Mouse (Mus musculus) neural tube, embryonic 11.5 days (tissue): Measurements from ENCODE around the gene Etv5. TPM values are rescaled to one million over a fixed set of nuclear protein-coding genes. Genes with fewer than 3 reads are reported as not detected.
"Not testable (repeated sequence)": the region's sequence is repeated elsewhere in the genome, so short reads cannot be mapped to it uniquely, and the experiment has no call there.

Experiments
- ATAC-seq: fragments of 200-750 bp; cut with Nextera tagmentation; 2 replicates; pipeline ENCODE4 v1.8.0; 2017; ENCODE audit warnings: moderate number of reproducible peaks, mild to moderate bottlenecking, moderate TSS enrichment, moderate library complexity; ENCODE audit not compliant: insufficient read depth, low FRiP score, low TSS enrichment
- DNase-seq: peaks from one replicate; pipeline ENCODE4 v3.0.0-alpha.2; 2015; ENCODE audit warnings: low spot score
- H3K27ac ChIP-seq: fragments of 300-500 bp; sonication (generic); 2 replicates; pipeline ENCODE4 v1.5.1; 2014; ENCODE audit warnings: low read depth, mild to moderate bottlenecking, low read length
- H3K27me3 ChIP-seq: fragments of 300-500 bp; sonication (generic); 2 replicates; pipeline ENCODE4 v1.6.1; 2014; ENCODE audit warnings: mild to moderate bottlenecking, low read length, mixed read lengths; ENCODE audit not compliant: control insufficient read depth, insufficient read depth
- H3K36me3 ChIP-seq: fragments of 300-500 bp; sonication (generic); 2 replicates; pipeline ENCODE4 v1.6.1; 2014; ENCODE audit warnings: mild to moderate bottlenecking, low read length, moderate library complexity, mixed read lengths; ENCODE audit not compliant: control insufficient read depth, insufficient read depth
- H3K4me1 ChIP-seq: fragments of 300-500 bp; sonication (generic); 2 replicates; pipeline ENCODE4 v1.6.1; 2014; ENCODE audit warnings: low read length, mixed read lengths; ENCODE audit not compliant: control insufficient read depth, insufficient read depth
- H3K4me2 ChIP-seq: fragments of 300-500 bp; sonication (generic); 2 replicates; pipeline ENCODE4 v1.6.1; 2014; ENCODE audit warnings: low read depth, mild to moderate bottlenecking, moderate library complexity
- H3K4me3 ChIP-seq: fragments of 300-500 bp; sonication (generic); 2 replicates; pipeline ENCODE4 v1.5.1; 2014; ENCODE audit warnings: low read depth, low read length
- H3K9ac ChIP-seq: fragments of 300-500 bp; sonication (generic); 2 replicates; pipeline ENCODE4 v1.6.1; 2014; ENCODE audit warnings: mild to moderate bottlenecking, low read length
- H3K9me3 ChIP-seq: fragments of 300-500 bp; sonication (generic); 2 replicates; pipeline ENCODE4 v1.6.1; 2016; ENCODE audit warnings: low read length; ENCODE audit not compliant: control insufficient read depth
- WGBS: fragments of 180-500 bp; shearing (Covaris S2); extraction: QIAGEN DNeasy Blood & Tissue Kit; methylation state at CpG from one replicate; pipeline ENCODE4 v1.1.7; 2014; 5-methylcytosine and 5-hydroxymethylcytosine counted together
- polyA plus RNA-seq: library from polyadenylated mRNA; unstranded; fragments of >200 nt; fragmentation: Nextera tagmentation; extraction: Ambion mirVana; gene quantifications from 2 replicates; pipeline ENCODE4 v1.2.1, GENCODE M21; 2014

The Etv5 gene
- polyA plus RNA-seq, 1 experiment from 2014 or later: 19.5 TPM

GRCm38 (mm10) chr16:22377714-22378113 lies 61.8 kb downstream of the Etv5 start:
- no peak overlapping the region for H3K27ac ChIP-seq
- no peaks in the 10 kb centered on the region for H3K36me3 ChIP-seq
- H3K4me2 ChIP-seq: no peak overlapping the region
- no peak for ATAC-seq
- H3K4me1 ChIP-seq: peaks cover 6% of the 10 kb centered on the region; the same call in 1 of the 2 replicates
- H3K27me3 ChIP-seq: no peaks in the 10 kb centered on the region
- WGBS: 68% methylated on average over 3 of the region's 3 CpGs
- no peak overlapping the region for H3K9ac ChIP-seq
- no peak for DNase-seq
- no peaks in the 10 kb centered on the region for H3K9me3 ChIP-seq
- no peak overlapping the region for H3K4me3 ChIP-seq

- H3K9me3 ChIP-seq: no peaks in the 10 kb centered on the region
- no peak overlapping the region for H3K27ac ChIP-seq
- H3K4me1 ChIP-seq: peaks cover 3% of the 10 kb centered on the region; the same call in 1 of the 2 replicates
- no peak overlapping the region for H3K4me3 ChIP-seq
- no peak for ATAC-seq
- 75% methylated on average over 2 of the region's 2 CpGs for WGBS
- H3K27me3 ChIP-seq: no peaks in the 10 kb centered on the region
- H3K36me3 ChIP-seq: no peaks in the 10 kb centered on the region
- no peak for DNase-seq
- H3K4me2 ChIP-seq: no peak overlapping the region
- H3K9ac ChIP-seq: no peak overlapping the region
These were observed 64.6 kb downstream of the Etv5 start for GRCm38 (mm10) chr16:22374898-22375297.

GRCm38 (mm10) chr16:22372701-22373124 lies 66.8 kb downstream of the Etv5 start:
- ATAC-seq (no peak), DNase-seq (no peak)
- Histone ChIP-seq H3K4me1 (no peaks in the 10 kb centered on the region), H3K9ac (no peak overlapping the region), H3K27ac (no peak overlapping the region), H3K27me3 (no peaks in the 10 kb centered on the region), H3K4me3 (no peak overlapping the region), H3K4me2 (no peak overlapping the region), H3K36me3 (no peaks in the 10 kb centered on the region), H3K9me3 (no peaks in the 10 kb centered on the region)
- 33% methylated on average over 10 of the region's 10 CpGs for WGBS

- Histone ChIP-seq H3K9me3 (no peaks in the 10 kb centered on the region), H3K27ac (no peak overlapping the region), H3K4me3 (no peak overlapping the region), H3K4me1 (no peaks in the 10 kb centered on the region), H3K4me2 (no peak overlapping the region), H3K9ac (no peak overlapping the region), H3K27me3 (no peaks in the 10 kb centered on the region), H3K36me3 (no peaks in the 10 kb centered on the region)
- WGBS: 58% methylated on average over 1 of the region's 1 CpGs
- DNase-seq (no peak), ATAC-seq (no peak)
These were observed 67.3 kb downstream of the Etv5 start for GRCm38 (mm10) chr16:22372225-22372624.

GRCm38 (mm10) chr16:22367099-22367498 lies 72.4 kb downstream of the Etv5 start:
- no peaks in the 10 kb centered on the region for H3K36me3 ChIP-seq
- H3K4me2 ChIP-seq: no peak overlapping the region
- no peaks in the 10 kb centered on the region for H3K9me3 ChIP-seq
- no peak overlapping the region for H3K9ac ChIP-seq
- H3K27ac ChIP-seq: no peak overlapping the region
- 94% methylated on average over 7 of the region's 7 CpGs for WGBS
- ATAC-seq: no peak
- H3K27me3 ChIP-seq: no peaks in the 10 kb centered on the region
- no peak for DNase-seq
- H3K4me3 ChIP-seq: no peak overlapping the region
- no peaks in the 10 kb centered on the region for H3K4me1 ChIP-seq

- no peaks in the 10 kb centered on the region for H3K36me3 ChIP-seq
- 85% methylated on average over 7 of the region's 7 CpGs for WGBS
- DNase-seq (no peak), ATAC-seq (no peak)
- H3K4me1 ChIP-seq: no peaks in the 10 kb centered on the region
- no peak overlapping the region for H3K9ac ChIP-seq
- H3K9me3 ChIP-seq: no peaks in the 10 kb centered on the region
- no peak overlapping the region for H3K4me3 ChIP-seq
- no peaks in the 10 kb centered on the region for H3K27me3 ChIP-seq
- no peak overlapping the region for H3K27ac ChIP-seq
- no peak overlapping the region for H3K4me2 ChIP-seq
These were observed 73.5 kb downstream of the Etv5 start for GRCm38 (mm10) chr16:22366040-22366439.

GRCm38 (mm10) chr16:22365596-22365995 lies 73.9 kb downstream of the Etv5 start:
- no peak overlapping the region for H3K9ac ChIP-seq
- WGBS: 77% methylated on average over 3 of the region's 3 CpGs

GRCm38 (mm10) chr16:22358701-22359354 lies 80.7 kb downstream of the Etv5 start:
- Histone ChIP-seq H3K9ac (no peak overlapping the region), H3K36me3 (no peaks in the 10 kb centered on the region), H3K9me3 (no peaks in the 10 kb centered on the region), H3K27me3 (no peaks in the 10 kb centered on the region), H3K27ac (no peak overlapping the region), H3K4me3 (no peak overlapping the region), H3K4me2 (no peak overlapping the region), H3K4me1 (no peaks in the 10 kb centered on the region)
- ATAC-seq (no peak), DNase-seq (no peak)
- 30% methylated on average over 18 of the region's 18 CpGs for WGBS

More at GRCm38 (mm10) chr16:22365596-22365995, 73.9 kb downstream of the Etv5 start:
- no peak for ATAC-seq
- Histone ChIP-seq H3K27ac (no peak overlapping the region), H3K4me3 (no peak overlapping the region), H3K9me3 (no peaks in the 10 kb centered on the region), H3K4me1 (no peaks in the 10 kb centered on the region), H3K36me3 (no peaks in the 10 kb centered on the region), H3K27me3 (no peaks in the 10 kb centered on the region), H3K4me2 (no peak overlapping the region)
- DNase-seq: no peak

GRCm38 (mm10) chr16:22354177-22354576 lies 85.3 kb downstream of the Etv5 start:
- H3K9me3 ChIP-seq, H3K9ac ChIP-seq, H3K36me3 ChIP-seq, H3K27me3 ChIP-seq, H3K4me1 ChIP-seq, H3K27ac ChIP-seq, ATAC-seq, H3K4me3 ChIP-seq, DNase-seq, H3K4me2 ChIP-seq: not testable (repeated sequence)
- 90% methylated on average over 5 of the region's 5 CpGs for WGBS
